Mouse (Mus musculus): ENCODE measurements around the gene Gpsm1. TPM values are rescaled to one million over a fixed set of nuclear protein-coding genes. Genes with fewer than 3 reads are reported as not detected.

Gene Gpsm1
- total and polyA plus RNA-seq, 3 experiments = 1.4 to 6.9 TPM; not detected in 1

- TF ChIP-seq MYB (IDR thresholded peaks at IDR 0.05; ENCODE audit: low read depth, low read length) (no peak), ETS1 (IDR thresholded peaks at IDR 0.05; ENCODE audit: low read depth, low read length) (0 out of 2 replicates have a peak, but pooled peaks have one; percentile 17), GABPA (IDR thresholded peaks at IDR 0.05; ENCODE audit: low read depth, low read length) (no peak), JUND (IDR thresholded peaks at IDR 0.05; ENCODE audit: low read depth, low read length) (no peak), UBTF (IDR thresholded peaks at IDR 0.05; ENCODE audit: borderline replicate concordance, insufficient read depth, low read depth, low read length) (no peak), MXI1 (IDR thresholded peaks at IDR 0.05; ENCODE audit: low read depth, low read length) (peak; percentile 84), SIN3A (IDR thresholded peaks at IDR 0.05; ENCODE audit: low read length) (peak; percentile 82), E2F4 (IDR thresholded peaks at IDR 0.05; ENCODE audit: borderline replicate concordance, low read depth, low read length) (no peak), HCFC1 (IDR thresholded peaks at IDR 0.05; ENCODE audit: low read depth, low read length) (peak; percentile 87), TAL1 (IDR thresholded peaks at IDR 0.05; ENCODE audit: low read length) (no peak)
These were observed 73.9 kb downstream of the Gpsm1 start, which contains the start of the genes Entr1 and Pmpca (continued) for GRCm38 (mm10) chr2:26389154-26389690.

- no peak overlapping the region for H3K4me3 ChIP-seq (ENCODE audit: control insufficient read depth in 1 of 2, insufficient read depth in 1 of 2, low read depth in 2 of 2, low read length in 2 of 2)
These were observed 75.6 kb downstream of the Gpsm1 start for GRCm38 (mm10) chr2:26390954-26391353.

GRCm38 (mm10) chr2:26391617-26392016, 76.3 kb downstream of the Gpsm1 start:
- Histone ChIP-seq H3K9me3 (replicated peaks; ENCODE audit: insufficient read depth, low read length) (no peaks in the 10 kb centered on the region), H3K36me3 (ENCODE audit: control insufficient read depth in 1 of 2, insufficient read depth in 2 of 2, low read length in 2 of 2) (peaks cover 7 to 22% of the 10 kb centered on the region in 2 experiments), H3K4me1 (ENCODE audit: control insufficient read depth in 1 of 2, insufficient read depth in 2 of 2, low read length in 2 of 2) (peaks cover 0 to 11% of the 10 kb centered on the region in 2 experiments; a peak in 3 of 4 replicates), H3K27me3 (ENCODE audit: control insufficient read depth in 1 of 2, insufficient read depth in 2 of 2, low read length in 2 of 2) (no peaks in the 10 kb centered on the region), H3K9ac (ENCODE audit: control insufficient read depth, low read depth, low read length, poor library complexity, severe bottlenecking) (no peak overlapping the region), H3K4me3 (ENCODE audit: control insufficient read depth in 1 of 2, insufficient read depth in 1 of 2, low read depth in 2 of 2, low read length in 2 of 2) (no peak overlapping the region), H3K79me2 (ENCODE audit: control insufficient read depth, insufficient read depth, low read length, poor library complexity) (peaks cover 31% of the 10 kb centered on the region), H3K27ac (ENCODE audit: control insufficient read depth, low read depth, low read length) (no peak overlapping the region)
- DNase-seq (ENCODE audit: low read depth, low spot score) = no peak
- TF ChIP-seq POLR2A (IDR thresholded peaks at IDR 0.05; ENCODE audit: control insufficient read depth in 1 of 2, insufficient read depth in 1 of 2, low read depth in 1 of 2, low read length in 2 of 2, poor library complexity in 1 of 2) = 0 out of 4 replicates have a peak, but pooled peaks of 1 of the 2 experiments have one; percentile 18
- no peak for TF ChIP-seq MEF2A (IDR thresholded peaks at IDR 0.05; ENCODE audit: extremely low read depth, insufficient replicate concordance, low read depth, low read length, poor library complexity, severe bottlenecking)

More at GRCm38 (mm10) chr2:26390954-26391353, 75.6 kb downstream of the Gpsm1 start:
- peaks cover 7 to 18% of the 10 kb centered on the region in 2 experiments for H3K36me3 ChIP-seq (ENCODE audit: control insufficient read depth in 1 of 2, insufficient read depth in 2 of 2, low read length in 2 of 2)
- no peak overlapping the region for H3K27ac ChIP-seq (ENCODE audit: control insufficient read depth, low read depth, low read length)
- H3K27me3 ChIP-seq (ENCODE audit: control insufficient read depth in 1 of 2, insufficient read depth in 2 of 2, low read length in 2 of 2) = no peaks in the 10 kb centered on the region
- peaks cover 0 to 11% of the 10 kb centered on the region in 2 experiments; a peak in 3 of 4 replicates for H3K4me1 ChIP-seq (ENCODE audit: control insufficient read depth in 1 of 2, insufficient read depth in 2 of 2, low read length in 2 of 2)
- peaks cover 31% of the 10 kb centered on the region for H3K79me2 ChIP-seq (ENCODE audit: control insufficient read depth, insufficient read depth, low read length, poor library complexity)
- no peak for DNase-seq (ENCODE audit: low read depth, low spot score)
- TF ChIP-seq GABPA (IDR thresholded peaks at IDR 0.05; ENCODE audit: low read depth, low read length) (no peak), JUND (IDR thresholded peaks at IDR 0.05; ENCODE audit: low read depth, low read length) (no peak), MAFK (IDR thresholded peaks at IDR 0.05; ENCODE audit: borderline replicate concordance, low read depth, low read length) (no peak), MAZ (IDR thresholded peaks at IDR 0.05; ENCODE audit: low read depth, low read length) (no peak), ZC3H11A (IDR thresholded peaks at IDR 0.05; ENCODE audit: low read depth, low read length) (no peak), POLR2A (IDR thresholded peaks at IDR 0.05; ENCODE audit: control insufficient read depth in 1 of 2, insufficient read depth in 1 of 2, low read depth in 1 of 2, low read length in 2 of 2, poor library complexity in 1 of 2) (no peak), ELF1 (IDR thresholded peaks at IDR 0.05; ENCODE audit: low read depth, low read length) (no peak), ZNF384 (IDR thresholded peaks at IDR 0.05; ENCODE audit: low read depth, low read length) (no peak), GATA1 (IDR thresholded peaks at IDR 0.05; ENCODE audit: low read depth, low read length) (no peak), POLR2AphosphoS2 (IDR thresholded peaks at IDR 0.05; ENCODE audit: low read length) (no peak), SMC3 (IDR thresholded peaks at IDR 0.05; ENCODE audit: low read depth, low read length) (no peak), TBP (IDR thresholded peaks at IDR 0.05; ENCODE audit: low read depth, low read length) (no peak)
- H3K9me3 ChIP-seq (replicated peaks; ENCODE audit: insufficient read depth, low read length) = no peaks in the 10 kb centered on the region
- no peak overlapping the region for H3K9ac ChIP-seq (ENCODE audit: control insufficient read depth, low read depth, low read length, poor library complexity, severe bottlenecking)
